Mouse (Mus musculus): ENCODE results near the gene Tchp.

The Tchp gene

DNA sequence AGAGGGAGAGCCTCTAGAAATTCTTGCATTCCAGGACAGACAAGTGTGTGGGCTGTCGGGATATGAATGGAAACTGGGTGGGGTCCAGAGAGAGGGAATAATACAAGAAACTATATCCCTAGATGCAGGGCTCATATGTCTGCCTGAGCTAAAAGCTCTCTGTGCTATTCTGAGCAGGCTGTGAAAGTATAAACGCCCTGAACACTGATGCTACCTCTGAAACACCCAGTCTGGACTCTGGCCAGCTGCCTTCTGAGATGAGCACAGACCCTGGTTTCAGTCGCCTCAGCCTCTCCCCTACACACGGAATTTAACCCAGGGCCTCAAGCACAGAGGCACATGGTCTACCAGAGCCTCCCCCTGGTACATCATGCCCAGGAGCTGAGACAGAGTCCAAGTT lies 33.0 kb downstream of the Tchp start:
- no peak for DNase-seq (ENCODE audit: low spot score)

GRCm38 (mm10) chr5:114742572-114742971 lies 35.0 kb downstream of the Tchp start:
- DNase-seq (ENCODE audit: low spot score) = no peak

DNA sequence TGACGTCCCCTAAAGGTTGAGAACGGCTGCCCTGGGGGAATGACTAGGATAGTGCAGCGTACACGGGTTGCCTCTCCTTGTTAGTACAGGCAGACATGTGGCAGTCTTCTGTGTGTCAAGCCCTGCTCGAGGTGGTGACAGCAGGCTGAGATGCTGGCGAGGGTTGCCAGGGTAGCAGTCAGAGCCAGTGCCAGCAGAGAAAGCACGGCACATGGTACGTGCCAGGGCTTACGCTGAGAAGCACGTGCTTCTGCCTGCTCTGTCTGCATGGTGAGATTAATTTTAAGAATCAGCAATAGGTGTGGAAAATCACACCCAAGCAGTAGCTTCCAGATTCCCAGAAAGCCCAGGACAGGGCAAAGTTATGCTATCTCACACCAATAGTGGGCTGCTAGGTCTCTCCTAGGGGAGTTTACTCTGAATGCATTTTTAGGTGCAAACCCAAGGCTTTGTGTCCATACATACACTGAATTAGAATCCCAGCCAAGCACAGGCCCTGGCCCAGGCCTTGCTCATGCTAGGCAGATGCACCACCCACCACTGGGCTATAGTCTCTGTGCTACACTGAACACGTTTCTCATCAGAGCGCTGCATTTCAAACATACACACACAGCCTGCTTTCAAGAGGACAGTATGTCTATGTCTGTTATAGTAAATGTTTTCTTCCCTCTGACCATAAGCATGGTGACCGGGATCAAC lies 35.6 kb downstream of the Tchp start:
- DNase-seq (ENCODE audit: low spot score) = no peak

DNA sequence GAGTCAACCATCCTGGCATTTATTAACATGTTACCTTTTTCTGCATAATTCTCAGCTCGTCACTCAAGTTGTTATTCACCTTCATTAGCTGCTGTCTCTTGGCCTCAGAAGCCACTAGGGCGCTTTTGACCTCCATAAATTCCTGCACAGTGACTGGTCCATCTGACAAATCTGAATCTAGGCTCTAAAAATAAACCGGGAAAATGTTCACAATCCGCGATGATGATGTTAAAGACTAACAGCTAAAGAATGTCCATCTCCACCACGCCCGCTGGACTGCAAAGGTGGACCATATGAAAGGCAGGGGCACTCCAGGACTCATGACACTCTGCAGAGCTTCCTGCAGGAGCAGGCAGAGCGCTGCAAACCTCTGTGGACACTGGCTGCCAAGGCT lies 36.1 kb downstream of the Tchp start:
- DNase-seq (ENCODE audit: low spot score) = no peak

DNA sequence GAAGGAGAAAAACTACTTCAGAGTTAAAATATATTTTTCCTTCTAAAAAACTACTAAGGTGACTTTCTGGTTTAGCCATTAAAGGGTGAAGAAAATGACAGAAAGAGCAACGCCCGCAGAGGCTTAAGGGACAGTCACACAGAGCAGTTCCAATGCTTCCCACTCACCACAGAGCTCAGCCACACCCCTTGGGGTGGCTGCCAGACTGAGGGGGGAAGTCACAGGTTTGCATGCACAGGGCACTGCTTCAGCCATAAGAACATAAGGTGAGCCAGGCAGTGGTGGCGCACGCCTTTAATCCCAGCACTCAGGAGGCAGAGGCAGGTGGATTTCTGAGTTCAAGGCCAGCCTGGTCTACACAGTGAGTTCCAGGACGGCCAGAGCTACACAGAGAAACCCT lies 38.0 kb downstream of the Tchp start:
- no peak for DNase-seq (ENCODE audit: low spot score)

GRCm38 (mm10) chr5:114746886-114747285 lies 39.3 kb downstream of the Tchp start:
- no peak for DNase-seq (ENCODE audit: low spot score)

DNA sequence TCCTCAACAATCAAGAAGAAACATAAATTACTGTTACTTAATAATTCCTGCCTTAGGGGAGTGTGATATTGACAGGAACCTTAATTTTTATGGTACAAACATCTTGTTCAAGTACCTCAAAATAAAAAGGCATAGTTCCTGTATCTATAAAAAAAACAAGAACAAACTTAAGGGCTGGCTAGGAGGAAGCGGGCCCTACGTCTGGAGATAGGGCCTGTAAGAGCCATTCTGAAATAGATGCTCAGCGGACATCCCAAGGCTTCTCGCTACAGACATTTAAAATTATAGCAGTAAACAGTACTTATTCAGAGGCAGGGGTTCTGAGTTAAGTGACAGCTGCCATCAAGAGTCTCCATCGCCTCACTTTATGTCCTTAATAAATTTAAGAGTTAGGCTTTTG lies 40.0 kb downstream of the Tchp start:
- no peak for DNase-seq (ENCODE audit: low spot score)

DNA sequence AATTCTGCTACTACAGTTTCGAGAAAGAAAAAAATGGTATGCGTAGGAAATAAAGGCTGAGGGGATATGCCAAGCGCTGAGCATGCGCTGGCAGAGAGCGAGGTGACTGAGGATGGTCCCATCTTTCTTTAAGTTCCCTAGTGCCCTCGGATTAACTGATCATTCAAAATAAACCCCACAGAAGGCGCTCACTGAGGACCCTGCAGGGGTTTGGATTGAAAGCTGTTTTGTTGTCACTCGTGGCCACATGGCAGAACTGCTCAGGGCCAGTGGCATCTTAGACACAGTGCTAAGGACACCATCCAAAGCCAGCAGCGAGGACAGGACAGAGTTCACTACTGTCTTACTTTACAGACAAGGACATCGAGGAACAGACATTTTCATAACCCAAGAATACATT lies 42.8 kb downstream of the Tchp start:
- no peak for DNase-seq (ENCODE audit: low spot score)

DNA sequence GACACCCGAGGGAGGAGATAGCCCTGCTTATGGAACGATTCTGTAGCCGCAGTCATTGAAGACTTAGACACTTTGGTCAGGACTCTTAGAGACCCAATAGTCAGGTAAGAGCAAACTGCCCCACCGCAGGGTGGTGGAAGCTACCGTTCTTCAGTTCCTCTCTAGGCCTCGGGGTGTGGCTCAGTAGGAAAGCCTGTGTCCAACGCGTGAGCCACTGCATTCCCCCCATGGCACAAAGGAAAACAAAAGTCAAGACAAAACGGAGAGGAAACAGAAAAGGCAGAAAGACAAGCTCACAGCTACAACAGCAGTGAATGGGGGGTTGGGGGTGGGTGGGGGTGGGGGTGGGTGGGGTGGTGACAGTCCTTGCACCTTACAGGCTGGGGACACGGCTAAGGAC lies 44.8 kb downstream of the Tchp start:
- DNase-seq (ENCODE audit: low spot score) = no peak

GRCm38 (mm10) chr5:114753384-114753783 lies 45.8 kb downstream of the Tchp start:
- no peak for DNase-seq (ENCODE audit: low spot score)

GRCm38 (mm10) chr5:114759536-114760090 lies 52.1 kb downstream of the Tchp start:
- DNase-seq (ENCODE audit: low spot score) = no peak

DNA sequence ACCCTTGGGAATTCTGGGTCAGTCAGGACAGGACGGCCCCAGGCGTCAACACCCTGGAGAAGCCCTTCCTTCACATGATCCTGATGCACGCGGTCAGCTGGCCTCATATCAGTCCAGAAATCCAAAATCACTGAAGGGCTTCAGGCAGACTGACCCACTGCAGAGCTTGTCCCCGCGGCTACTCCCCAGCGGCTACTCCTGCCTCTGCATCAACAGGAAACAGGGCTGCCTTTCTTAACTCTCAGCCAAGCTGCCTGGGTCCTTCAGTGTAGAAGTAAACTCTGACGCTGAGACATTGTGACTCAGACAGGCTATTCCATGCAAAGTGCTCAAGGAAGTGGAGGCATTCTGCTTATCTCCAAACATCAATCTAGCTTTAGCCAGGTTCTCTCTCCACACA lies 54.4 kb downstream of the Tchp start:
- DNase-seq (ENCODE audit: low spot score) = no peak

- DNase-seq (ENCODE audit: low spot score) = no peak
Observed at GRCm38 (mm10) chr5:114764812-114765735, 57.5 kb downstream of the Tchp start.

- DNase-seq (ENCODE audit: low spot score) = no peak
Observed at GRCm38 (mm10) chr5:114766686-114767085, 59.1 kb downstream of the Tchp start.

DNA sequence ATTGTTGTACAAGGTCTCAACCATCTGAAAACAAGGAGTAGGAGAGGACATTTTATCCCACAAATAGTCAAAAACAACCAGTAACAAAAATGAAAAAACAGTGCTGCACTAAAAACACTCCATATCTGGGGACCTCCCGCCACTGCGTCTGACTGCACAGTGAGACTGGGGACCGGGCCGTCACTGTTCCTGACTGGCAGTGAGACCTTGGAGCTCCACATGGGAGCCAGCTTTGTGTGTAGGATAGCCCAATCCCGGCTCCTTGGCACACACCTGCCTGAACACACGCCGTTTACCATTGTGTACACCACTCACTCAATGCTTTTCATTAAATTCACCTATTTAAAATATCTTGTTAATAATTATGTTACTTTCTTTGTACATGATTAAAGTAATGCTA lies 59.6 kb downstream of the Tchp start:
- DNase-seq (ENCODE audit: low spot score) = no peak

DNA sequence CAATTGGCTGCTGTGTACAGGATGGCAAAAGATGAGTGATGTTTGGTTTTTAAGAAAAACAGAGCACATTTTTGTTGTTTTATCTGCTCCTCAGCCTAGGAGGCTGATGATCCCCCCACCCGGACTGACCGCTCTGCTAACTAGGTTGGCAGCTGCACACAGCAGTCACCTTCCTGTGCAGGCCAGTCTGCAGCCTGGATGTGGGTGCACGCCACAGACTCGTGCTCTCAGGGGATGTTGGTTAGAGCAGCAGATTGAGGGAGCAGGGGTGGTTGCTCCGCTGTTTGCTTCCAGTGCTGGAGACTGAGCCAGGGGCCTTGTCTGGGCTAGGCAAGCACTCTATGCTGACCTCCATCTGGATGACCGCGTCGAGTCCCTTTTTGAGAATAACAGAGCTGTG lies 62.2 kb downstream of the Tchp start:
- DNase-seq (ENCODE audit: low spot score) = no peak

- no peak for DNase-seq (ENCODE audit: low spot score)
Observed at GRCm38 (mm10) chr5:114771796-114772195, 64.2 kb downstream of the Tchp start.

Measured in c-Kit-positive CD71-positive TER-119-positive erythroid progenitor cells, embryonic 14.5 days (primary cell).